Mouse (Mus musculus) hindbrain, embryonic 14.5 days (tissue): Measurements from ENCODE around the gene Nxpe3. TPM values are rescaled to one million over a fixed set of nuclear protein-coding genes. Genes with fewer than 3 reads are reported as not detected.
"Not testable (repeated sequence)": the region's sequence is repeated elsewhere in the genome, so short reads cannot be mapped to it uniquely, and the experiment has no call there.

Source experiments
- ATAC-seq: fragments of 200-750 bp; cut with Nextera tagmentation; 2 replicates; pipeline ENCODE4 v1.8.0; 2017; ENCODE audit warnings: moderate number of reproducible peaks, mild to moderate bottlenecking, moderate TSS enrichment, moderate library complexity; ENCODE audit not compliant: low FRiP score
- DNase-seq: peaks from one replicate; pipeline ENCODE4 v3.0.0-alpha.2; 2015; ENCODE audit warnings: low spot score
- H3K27ac ChIP-seq: fragments of 300-500 bp; sonication (generic); 2 replicates; pipeline ENCODE4 v1.5.1; 2014; ENCODE audit warnings: mild to moderate bottlenecking, moderate library complexity
- H3K27me3 ChIP-seq: fragments of 300-500 bp; sonication (generic); 2 replicates; pipeline ENCODE4 v1.6.1; 2014; ENCODE audit warnings: mild to moderate bottlenecking, low read length, mixed read lengths; ENCODE audit not compliant: control insufficient read depth, insufficient read depth
- H3K36me3 ChIP-seq: fragments of 300-500 bp; sonication (generic); replicated peaks from 2 replicates; pipeline ENCODE4 v1.6.1; 2014; ENCODE audit not compliant: control insufficient read depth, insufficient read depth
- H3K4me1 ChIP-seq: fragments of 300-500 bp; sonication (generic); replicated peaks from 2 replicates; pipeline ENCODE4 v1.6.1; 2014; ENCODE audit warnings: antibody characterized with exemption, low read length, mixed read lengths; ENCODE audit not compliant: control insufficient read depth, insufficient read depth
- H3K4me2 ChIP-seq: fragments of 300-500 bp; sonication (generic); replicated peaks from 2 replicates; pipeline ENCODE4 v1.6.1; 2014; ENCODE audit warnings: mild to moderate bottlenecking, moderate library complexity
- H3K4me3 ChIP-seq: fragments of 300-500 bp; sonication (generic); replicated peaks from 2 replicates; pipeline ENCODE4 v1.5.1; 2014; ENCODE audit warnings: mild to moderate bottlenecking, low read length
- H3K9ac ChIP-seq: fragments of 300-500 bp; sonication (generic); 2 replicates; pipeline ENCODE4 v1.6.1; 2014
- H3K9me3 ChIP-seq: fragments of 300-500 bp; sonication (generic); 2 replicates; pipeline ENCODE4 v1.6.1; 2016; ENCODE audit warnings: low read length; ENCODE audit not compliant: control insufficient read depth
- WGBS: fragments of 180-500 bp; shearing (Covaris S2); extraction: QIAGEN DNeasy Blood & Tissue Kit; methylation state at CpG from one replicate; pipeline ENCODE4 v1.1.7; 2014; 5-methylcytosine and 5-hydroxymethylcytosine counted together
- polyA plus RNA-seq: library from polyadenylated mRNA; unstranded; fragments of >200 nt; fragmentation: Nextera tagmentation; extraction: Ambion mirVana; gene quantifications from 2 replicates; pipeline ENCODE4 v1.2.1, GENCODE M21; 2014

Nxpe3 gene
- polyA plus RNA-seq, 1 experiment from 2014 or later, result 1.3 TPM

- no peaks in the 10 kb centered on the region for H3K27me3 ChIP-seq
- ATAC-seq (no peak), DNase-seq (no peak)
- H3K9me3 ChIP-seq, result no peaks in the 10 kb centered on the region; the same call in none of the 2 replicates
- H3K4me2 ChIP-seq, result no peak overlapping the region
- H3K27ac ChIP-seq, result no peak overlapping the region
- 95% methylated on average over 12 of the region's 12 CpGs for WGBS
- no peaks in the 10 kb centered on the region for H3K4me1 ChIP-seq
- H3K9ac ChIP-seq, result no peak overlapping the region
- H3K36me3 ChIP-seq, result peaks cover 16% of the 10 kb centered on the region
- no peak overlapping the region for H3K4me3 ChIP-seq
These were observed 51.2 kb downstream of the Nxpe3 start for GRCm38 (mm10) chr16:55843919-55844318.

GRCm38 (mm10) chr16:55843134-55843533, 52.0 kb downstream of the Nxpe3 start:
- DNase-seq (no peak), ATAC-seq (no peak)
- Histone ChIP-seq H3K27me3 (no peaks in the 10 kb centered on the region), H3K4me3 (no peak overlapping the region), H3K4me2 (no peak overlapping the region), H3K9me3 (no peaks in the 10 kb centered on the region; the same call in none of the 2 replicates), H3K9ac (no peak overlapping the region), H3K27ac (no peak overlapping the region), H3K36me3 (peaks cover 13% of the 10 kb centered on the region), H3K4me1 (no peaks in the 10 kb centered on the region)
- 95% methylated on average over 5 of the region's 5 CpGs for WGBS

- Histone ChIP-seq H3K4me3 (no peak overlapping the region), H3K27ac (no peak overlapping the region), H3K9me3 (no peaks in the 10 kb centered on the region; the same call in none of the 2 replicates), H3K9ac (no peak overlapping the region), H3K4me1 (0 out of 2 replicates have a peak, but pooled peaks cover 4% of the 10 kb centered on the region), H3K36me3 (peaks cover 13% of the 10 kb centered on the region), H3K4me2 (no peak overlapping the region), H3K27me3 (no peaks in the 10 kb centered on the region)
- no peak for ATAC-seq
- WGBS, result 94% methylated on average over 6 of the region's 6 CpGs
- DNase-seq, result no peak
These were observed 53.6 kb downstream of the Nxpe3 start for GRCm38 (mm10) chr16:55841506-55841905.

- under 1% methylated on average over 40 of the region's 40 CpGs for WGBS
- Histone ChIP-seq H3K27me3 (no peaks in the 10 kb centered on the region), H3K4me2 (peak within 1 kb of the TSS; percentile 88), H3K4me1 (0 out of 2 replicates have a peak, but pooled peaks cover 4% of the 10 kb centered on the region), H3K27ac (peak within 1 kb of the TSS; percentile 65), H3K9ac (peak within 1 kb of the TSS; percentile 71), H3K9me3 (no peaks in the 10 kb centered on the region; the same call in 1 of the 2 replicates), H3K4me3 (peak within 1 kb of the TSS; percentile 56), H3K36me3 (peaks cover 2% of the 10 kb centered on the region; the same call in 1 of the 2 replicates)
- DNase-seq (peak; percentile 78), ATAC-seq (peak; percentile 95)
These were observed 56.3 kb downstream of the Nxpe3 start, which contains the start of gene Nfkbiz for GRCm38 (mm10) chr16:55838510-55839474. Nfkbiz (minus strand) TSS chr16:55838899.

- no peak overlapping the region for H3K27ac ChIP-seq
- H3K36me3 ChIP-seq, result no peaks in the 10 kb centered on the region; the same call in 1 of the 2 replicates
- H3K4me1 ChIP-seq, result 0 out of 2 replicates have a peak, but pooled peaks cover 4% of the 10 kb centered on the region
- H3K4me3 ChIP-seq, result peak overlapping the region; percentile 56
- 7% methylated on average over 3 of the region's 3 CpGs for WGBS
- DNase-seq, result peak; percentile 38
- ATAC-seq, result no peak
- H3K9ac ChIP-seq, result peak overlapping the region; percentile 71
- no peaks in the 10 kb centered on the region for H3K9me3 ChIP-seq
- H3K4me2 ChIP-seq, result peak overlapping the region; percentile 88
- H3K27me3 ChIP-seq, result no peaks in the 10 kb centered on the region
These were observed 57.0 kb downstream of the Nxpe3 start for GRCm38 (mm10) chr16:55838129-55838509.

GRCm38 (mm10) chr16:55837653-55838052, 57.4 kb downstream of the Nxpe3 start:
- H3K4me3 ChIP-seq, H3K9me3 ChIP-seq, H3K36me3 ChIP-seq, H3K4me1 ChIP-seq, DNase-seq, H3K27me3 ChIP-seq, ATAC-seq, H3K27ac ChIP-seq: not testable (repeated sequence)
- WGBS, result 93% methylated on average over 8 of the region's 8 CpGs
- 0 out of 2 replicates have a peak overlapping the region, but pooled peaks have one; percentile 71 for H3K9ac ChIP-seq
- H3K4me2 ChIP-seq, result peak overlapping the region; percentile 88

GRCm38 (mm10) chr16:55837168-55837567, 57.9 kb downstream of the Nxpe3 start:
- no peak overlapping the region for H3K9ac ChIP-seq
- H3K4me1 ChIP-seq, result 0 out of 2 replicates have a peak, but pooled peaks cover 4% of the 10 kb centered on the region
- H3K36me3 ChIP-seq, result no peaks in the 10 kb centered on the region; the same call in 1 of the 2 replicates
- DNase-seq (no peak), ATAC-seq (no peak)
- WGBS, result 79% methylated on average over 2 of the region's 2 CpGs
- no peak overlapping the region for H3K27ac ChIP-seq
- no peak overlapping the region for H3K4me3 ChIP-seq
- H3K4me2 ChIP-seq, result no peak overlapping the region
- H3K27me3 ChIP-seq, result no peaks in the 10 kb centered on the region
- no peaks in the 10 kb centered on the region for H3K9me3 ChIP-seq

GRCm38 (mm10) chr16:55835798-55836197, 59.3 kb downstream of the Nxpe3 start:
- DNase-seq (no peak), ATAC-seq (no peak)
- H3K4me2 ChIP-seq, result no peak overlapping the region
- H3K27me3 ChIP-seq, result no peaks in the 10 kb centered on the region
- 0 out of 2 replicates have a peak, but pooled peaks cover 4% of the 10 kb centered on the region for H3K4me1 ChIP-seq
- H3K9ac ChIP-seq, result no peak overlapping the region
- no peak overlapping the region for H3K27ac ChIP-seq
- H3K36me3 ChIP-seq, result no peaks in the 10 kb centered on the region
- no peak overlapping the region for H3K4me3 ChIP-seq
- H3K9me3 ChIP-seq, result no peaks in the 10 kb centered on the region

GRCm38 (mm10) chr16:55832617-55833016, 62.5 kb downstream of the Nxpe3 start:
- Histone ChIP-seq H3K36me3 (no peaks in the 10 kb centered on the region), H3K4me1 (no peaks in the 10 kb centered on the region), H3K9ac (no peak overlapping the region), H3K9me3 (no peaks in the 10 kb centered on the region), H3K4me3 (no peak overlapping the region), H3K27ac (no peak overlapping the region), H3K4me2 (no peak overlapping the region), H3K27me3 (no peaks in the 10 kb centered on the region)
- no peak for DNase-seq
- WGBS, result 94% methylated on average over 8 of the region's 8 CpGs
- ATAC-seq, result no peak
